Mouse (Mus musculus) thymus, postnatal 0 days (tissue): ENCODE results near the gene Zfp445. TPM values are rescaled to one million over a fixed set of nuclear protein-coding genes. Genes with fewer than 3 reads are reported as not detected.
A peak's percentile ranks its signal among the peaks of the same experiment; 100 is the strongest.

ENCODE experiments used
- DNase-seq: peaks from one replicate; pipeline ENCODE4 v3.0.0-alpha.2; 2015; ENCODE audit warnings: low spot score
- polyA plus RNA-seq: library from polyadenylated mRNA; unstranded; fragments of >200 nt; fragmentation: Nextera tagmentation; extraction: Ambion mirVana; gene quantifications from 2 replicates; pipeline ENCODE4 v1.2.1, GENCODE M21; 2015

Gene Zfp445
- polyA plus RNA-seq, 1 experiment from 2014 or later: 36.0 TPM

DNA sequence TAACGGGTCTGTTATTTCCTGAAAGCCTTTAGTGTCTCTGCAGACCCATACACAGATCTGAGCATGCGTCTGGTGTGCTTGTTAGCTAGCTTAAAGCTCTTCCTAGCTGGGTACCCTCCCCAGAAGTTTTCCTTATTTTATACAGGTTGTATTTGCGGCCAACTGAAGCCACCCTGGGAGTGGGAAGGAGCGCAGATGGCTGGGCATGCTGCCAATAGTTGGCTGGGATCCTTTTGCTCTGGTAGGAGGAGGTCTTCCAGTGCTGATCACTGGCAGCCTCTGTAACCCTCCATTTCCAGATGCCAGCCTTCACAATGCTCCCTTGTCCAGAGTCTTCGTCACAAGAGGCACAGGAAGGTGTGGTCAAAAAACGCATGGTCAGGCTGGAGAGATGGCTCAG lies 29.0 kb downstream of the Zfp445 start:
- no peak for DNase-seq

DNA sequence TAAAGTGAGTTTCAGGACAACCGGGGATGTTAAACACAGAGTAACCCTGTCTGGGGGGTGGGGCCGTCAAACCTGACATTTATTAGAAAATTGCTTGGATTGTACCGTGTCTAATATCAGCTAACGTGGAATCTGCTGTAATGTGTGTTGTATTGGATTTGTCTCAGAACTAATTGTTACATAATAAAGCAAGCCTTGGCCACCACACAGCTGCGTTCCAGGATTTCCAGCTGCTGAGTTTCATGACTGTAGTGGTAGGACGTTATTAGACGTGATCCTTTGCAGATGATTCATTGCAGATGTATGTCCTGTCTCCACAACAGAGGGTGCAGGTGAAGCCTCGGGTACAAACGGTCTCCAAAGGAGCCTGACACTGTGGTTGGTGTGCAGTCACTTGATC lies 29.7 kb downstream of the Zfp445 start:
- DNase-seq: no peak

DNA sequence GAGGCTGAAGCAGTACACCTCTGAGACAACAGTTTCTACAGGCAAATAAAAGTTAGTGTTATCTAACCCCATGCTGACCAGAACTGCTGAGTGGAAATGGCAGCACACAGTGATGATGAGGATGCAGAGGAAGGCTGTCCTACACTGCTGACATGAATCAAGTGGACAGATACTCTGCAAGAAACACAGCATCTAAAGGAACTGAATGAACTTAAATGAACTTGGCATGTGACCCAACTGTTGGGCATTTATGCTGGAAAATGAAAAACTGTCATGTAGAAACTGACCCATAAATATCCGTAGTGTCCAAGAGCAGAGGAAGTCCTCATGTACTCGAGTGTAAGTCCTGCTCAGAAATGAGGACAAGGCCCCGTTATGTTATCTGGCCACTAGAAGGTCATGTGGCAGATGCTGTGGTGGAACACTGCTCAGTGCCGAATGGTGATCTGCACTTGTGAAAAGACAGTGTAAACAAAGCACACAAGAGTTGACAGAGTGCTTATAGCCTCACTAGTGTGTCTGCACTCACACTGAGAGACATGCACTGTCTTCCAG lies 35.9 kb downstream of the Zfp445 start:
- DNase-seq: no peak

DNA sequence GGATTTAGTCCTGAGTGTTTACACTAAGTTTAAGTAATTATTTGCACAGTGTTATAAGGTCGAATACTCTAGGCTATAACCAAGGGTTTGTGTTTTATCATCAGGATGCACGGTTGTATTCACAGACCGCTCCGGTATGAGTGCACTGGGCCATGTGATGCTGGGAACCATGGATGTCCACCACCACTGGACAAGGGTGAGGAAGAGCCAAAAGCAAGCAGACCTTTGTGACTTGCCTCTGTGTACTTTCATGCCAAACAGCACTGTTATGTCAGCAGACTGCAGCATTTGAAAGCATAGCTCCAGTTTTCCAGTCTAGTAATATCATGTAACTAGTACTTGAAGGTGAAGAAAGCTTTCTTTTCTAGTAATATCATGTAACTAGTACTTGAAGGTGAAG lies 39.1 kb downstream of the Zfp445 start:
- DNase-seq: no peak

DNA sequence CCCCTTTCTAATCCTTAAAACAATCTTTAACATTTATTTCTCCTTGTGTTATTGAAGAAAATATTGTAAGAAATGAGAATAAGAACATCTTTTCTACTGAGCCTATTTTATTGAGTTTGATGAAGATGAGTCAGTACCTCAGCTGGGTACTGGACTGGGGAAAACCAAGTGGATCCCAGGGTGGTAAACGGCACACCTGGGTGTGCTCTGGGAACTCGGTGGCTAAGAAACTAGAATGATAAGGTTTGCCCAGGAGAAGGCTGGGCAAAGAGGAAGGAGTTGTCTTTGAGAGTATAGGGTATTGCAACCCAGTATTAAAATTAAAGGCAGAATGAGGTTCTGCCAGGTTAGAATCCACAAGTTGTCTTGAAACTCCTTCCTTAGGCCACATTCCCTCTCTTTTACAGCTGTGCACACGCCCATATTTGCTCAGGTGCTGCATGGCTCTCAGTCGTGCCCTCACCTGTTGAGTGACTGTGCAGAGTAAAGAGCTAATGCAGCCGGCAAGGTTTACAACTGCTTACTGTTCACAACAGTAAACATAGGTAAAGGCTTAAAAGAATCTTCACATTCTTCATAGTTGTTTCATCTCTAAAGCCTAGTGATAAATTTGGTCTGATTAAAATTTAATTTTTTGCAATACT lies 42.3 kb downstream of the Zfp445 start:
- no peak for DNase-seq

DNA sequence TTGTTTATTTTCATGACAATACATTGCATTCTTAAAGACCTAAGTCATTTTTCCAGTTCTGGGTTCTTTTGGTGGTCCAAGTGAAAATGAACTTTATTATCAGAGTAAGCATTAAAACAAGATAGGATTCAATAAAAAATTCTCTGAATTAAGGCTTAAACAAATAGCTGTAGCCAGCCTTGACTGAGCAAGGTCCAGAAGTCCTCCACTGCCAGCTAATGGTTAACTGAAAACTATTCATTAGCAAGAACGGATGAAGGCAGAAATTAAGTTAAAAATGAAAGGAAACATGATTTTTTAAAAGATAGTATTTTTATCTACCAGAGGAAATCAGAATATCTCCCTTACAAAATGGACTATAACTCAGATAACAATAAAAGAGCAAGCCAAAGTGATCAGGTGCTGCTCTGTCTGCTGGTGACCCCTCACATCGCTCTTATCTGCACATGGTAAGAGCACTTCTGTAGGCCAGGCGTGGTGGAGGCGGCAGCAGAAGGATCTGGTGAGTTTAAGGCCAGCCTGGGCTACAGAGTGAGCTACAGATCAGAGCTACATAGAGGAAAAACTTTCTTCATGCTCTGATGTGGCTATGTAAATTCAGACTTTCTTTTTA lies 50.5 kb downstream of the Zfp445 start:
- DNase-seq: no peak

DNA sequence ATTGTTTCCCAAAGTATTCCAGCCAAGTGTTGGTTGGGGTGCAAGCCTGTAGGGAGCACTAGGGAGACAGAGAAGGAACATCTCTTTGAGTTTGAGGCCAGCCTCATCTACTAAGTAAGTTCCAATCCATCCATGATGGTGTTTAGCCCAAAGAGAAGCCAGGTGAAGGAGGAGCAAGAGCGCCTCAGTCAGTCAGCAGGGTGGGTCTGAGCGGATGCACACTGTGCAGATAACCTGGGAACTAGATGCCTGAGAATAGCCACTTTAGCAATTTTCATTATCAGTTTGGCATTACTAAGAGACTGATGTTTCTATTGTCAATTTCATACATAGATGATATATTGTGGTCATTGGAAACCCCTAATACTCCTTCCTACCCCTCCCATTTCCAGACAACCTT lies 51.0 kb downstream of the Zfp445 start:
- DNase-seq: no peak

DNA sequence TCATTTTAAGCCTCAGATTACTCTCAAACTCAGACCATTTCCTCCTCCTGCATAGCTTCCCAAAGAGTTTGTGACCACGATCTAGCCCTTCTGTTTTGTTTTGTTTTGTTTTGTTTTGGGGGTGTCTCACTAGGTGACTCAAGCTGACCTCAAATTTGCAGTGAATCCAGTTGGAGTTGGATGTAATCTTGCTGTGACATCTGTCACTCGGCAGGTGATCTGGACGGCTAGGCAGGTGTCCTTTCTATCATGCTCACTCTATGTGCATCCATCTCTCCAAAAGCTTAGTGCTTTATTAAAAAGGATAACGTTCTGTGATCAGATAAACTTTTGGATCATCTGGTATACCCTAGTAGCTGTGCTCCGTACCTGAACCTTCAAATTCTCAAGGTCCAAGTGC lies 53.4 kb downstream of the Zfp445 start:
- DNase-seq: no peak

DNA sequence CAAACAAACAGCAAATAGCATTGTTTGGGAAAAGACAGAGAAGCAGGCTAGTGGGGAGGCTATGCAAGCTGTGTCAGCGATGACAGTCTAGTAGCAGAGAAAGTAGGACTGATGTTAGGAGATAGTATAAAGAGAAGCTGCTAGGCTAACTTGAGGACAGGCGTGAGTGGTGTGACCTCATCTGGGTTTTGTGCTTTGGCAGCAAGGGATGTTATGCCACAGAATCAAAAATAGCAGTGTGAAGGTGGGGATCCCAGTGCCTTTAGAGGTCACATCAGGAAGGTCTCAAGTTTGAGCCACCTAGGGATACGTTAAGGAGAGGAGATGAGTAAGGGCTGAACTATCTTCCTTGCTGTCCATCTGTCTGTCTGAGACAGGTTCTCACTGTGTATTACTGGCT lies 55.6 kb downstream of the Zfp445 start:
- no peak for DNase-seq

DNA sequence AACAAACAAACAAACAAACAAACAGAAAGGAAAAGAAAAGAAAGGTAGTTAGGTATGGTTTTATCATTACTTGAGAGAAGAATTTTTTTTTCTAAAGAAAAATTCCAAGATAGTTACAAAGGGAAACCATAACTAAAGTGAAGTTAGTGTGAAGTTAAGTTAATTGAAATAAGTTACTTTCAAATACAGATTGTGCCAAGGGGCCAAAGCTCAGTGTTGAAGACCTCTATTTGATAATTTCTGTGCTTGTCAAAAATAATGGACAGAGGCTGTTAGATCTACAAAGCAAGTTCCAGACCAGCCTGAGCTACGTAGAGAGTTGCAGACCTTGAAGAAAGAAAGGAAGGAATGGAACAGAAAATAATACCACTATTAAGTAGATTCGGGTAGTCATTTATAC lies 58.6 kb downstream of the Zfp445 start:
- DNase-seq: no peak

DNA sequence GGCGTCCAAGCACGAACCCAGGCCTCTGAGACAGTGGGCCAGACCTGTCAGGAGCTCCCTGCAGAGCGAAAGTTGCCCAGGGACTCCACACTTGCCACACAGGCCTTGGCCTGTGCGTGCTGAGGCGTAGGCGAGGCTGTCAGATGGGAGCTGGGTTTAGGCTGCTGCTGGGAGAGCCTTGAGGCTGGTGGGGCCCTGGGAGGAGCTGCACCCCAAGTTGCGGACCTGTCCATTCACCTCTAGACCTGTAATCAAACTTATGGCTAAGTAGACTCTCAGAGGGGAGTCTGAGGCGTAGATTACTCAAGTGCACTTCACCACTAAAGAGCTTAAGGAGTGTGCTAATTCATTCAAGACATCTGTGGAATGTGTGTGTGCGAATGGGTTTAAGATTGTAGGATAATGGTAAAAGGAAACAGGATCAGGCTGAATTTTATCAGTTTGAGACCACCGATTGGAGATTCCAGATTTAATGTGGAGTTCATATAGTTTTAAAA lies 59.9 kb downstream of the Zfp445 start:
- DNase-seq: no peak

DNA sequence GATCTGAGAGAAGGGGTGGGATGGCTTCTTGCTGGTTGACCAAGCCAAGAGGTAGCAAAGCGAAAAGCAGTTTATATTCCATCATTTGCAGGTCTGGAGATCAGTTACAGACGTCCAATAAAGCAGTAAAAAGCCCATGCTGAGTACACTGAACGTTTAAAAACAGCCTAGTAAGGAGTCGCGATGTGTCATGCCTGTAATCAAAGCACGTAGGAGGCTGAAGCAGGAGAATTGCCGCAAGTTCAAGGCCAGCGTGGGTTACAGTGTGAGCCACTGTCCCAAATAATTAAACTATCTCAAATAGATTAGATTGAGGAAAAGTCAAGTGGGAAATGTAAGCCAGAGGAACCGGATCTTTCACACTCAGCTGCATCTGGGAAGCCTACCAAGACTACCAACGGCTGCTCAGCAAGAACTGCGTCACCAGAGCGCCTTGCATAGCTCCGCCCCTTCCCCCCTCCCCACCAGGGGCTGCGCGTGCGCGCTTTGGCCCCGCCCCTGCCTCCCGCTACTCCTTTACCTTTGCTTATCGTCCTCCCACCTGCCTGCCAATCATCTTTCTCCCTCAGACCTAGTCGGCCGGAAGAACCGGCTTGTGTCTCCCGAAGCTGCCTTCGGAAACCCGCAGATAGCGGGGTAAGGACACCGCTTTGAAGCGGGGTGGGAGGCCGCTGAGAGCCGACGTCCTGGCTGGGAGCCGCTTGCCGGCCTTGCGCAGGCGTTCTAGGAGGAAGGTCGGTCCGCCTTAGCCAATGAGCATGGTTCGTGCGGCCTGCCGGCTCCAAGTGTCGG lies 60.6 kb downstream of the Zfp445 start, which contains the start of gene Tcaim:
TSS of gene Tcaim (plus strand) at position 487 of the 792 bp plus-strand sequence.
- DNase-seq: peak; percentile 95

Other genes with a start within 250 kb of the Zfp445 start
- 0.09 TPM in 1 of 2 replicates, not detected in the other for gene Topaz1, start 118.7 kb downstream of the Zfp445 start, polyA plus RNA-seq
- 6.2 and 7.4 TPM in 2 replicates for gene Tcaim, start 60.5 kb downstream of the Zfp445 start, polyA plus RNA-seq
- gene Gm35549, start 22.0 kb downstream of the Zfp445 start, polyA plus RNA-seq: 0.30 TPM in 1 of 2 replicates, not detected in the other
- gene Zkscan7, start 19.7 kb upstream of the Zfp445 start, polyA plus RNA-seq: 1.8 and 2.9 TPM in 2 replicates
- 2.6 and 2.7 TPM in 2 replicates for gene Zfp105, start 57.1 kb upstream of the Zfp445 start, polyA plus RNA-seq
- 42.4 and 47.5 TPM in 2 replicates for gene 1110059G10Rik, start 85.0 kb upstream of the Zfp445 start, polyA plus RNA-seq
- gene Kif15, start 85.0 kb upstream of the Zfp445 start, polyA plus RNA-seq: 50.9 and 62.8 TPM in 2 replicates
- 21.4 and 24.5 TPM in 2 replicates for gene Tmem42, start 155.3 kb upstream of the Zfp445 start, polyA plus RNA-seq
- 0.20 and 0.23 TPM in 2 replicates for gene Tgm4, start 168.7 kb upstream of the Zfp445 start, polyA plus RNA-seq
- gene Zdhhc3, start 247.2 kb upstream of the Zfp445 start, polyA plus RNA-seq: 48.6 and 49.2 TPM in 2 replicates
- 112 and 121 TPM in 2 replicates for gene Exosc7, start 247.2 kb upstream of the Zfp445 start, polyA plus RNA-seq